Mouse (Mus musculus) megakaryocyte, embryonic 14.5 days (primary cell): Measurements from ENCODE around the gene Nrros.

Experiments used
- FLI1 ChIP-seq: IDR thresholded peaks from 2 replicates; pipeline ENCODE4 v1.6.1; 2012; ENCODE audit warnings: low read length, inconsistent platforms, mixed read lengths
- GATA1 ChIP-seq: IDR thresholded peaks from 3 replicates; pipeline ENCODE4 v1.6.1; 2012; ENCODE audit warnings: mixed read lengths, low read length, inconsistent platforms, borderline replicate concordance

DNA sequence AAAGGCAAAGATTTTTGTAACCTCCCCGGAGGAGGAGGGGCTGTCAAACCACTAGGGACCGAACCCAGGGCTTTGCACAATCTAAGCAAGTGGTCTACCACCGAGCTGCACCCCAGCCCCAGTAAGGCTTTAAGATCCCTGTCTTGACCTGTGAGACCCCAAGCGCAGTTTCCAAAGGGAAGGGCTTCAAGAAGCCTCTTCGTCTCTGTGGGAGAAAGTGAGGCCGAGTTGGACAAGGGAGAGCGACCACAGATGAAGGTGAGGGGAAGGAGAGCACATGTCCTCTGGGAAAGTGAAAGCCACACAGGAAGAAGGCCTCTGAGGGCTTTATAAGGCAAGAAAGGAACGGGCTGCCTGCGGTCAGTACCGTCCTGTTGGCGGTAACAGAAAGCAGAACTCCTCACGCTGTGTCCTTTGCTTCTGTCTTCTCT, 24.6 kb upstream of the Nrros start:
- TF ChIP-seq GATA1 (no peak), FLI1 (no peak)
